Mouse (Mus musculus): Measurements from ENCODE around the gene Acp5.

GRCm38 (mm10) chr9:22138480-22138879 lies 3.0 kb upstream of the Acp5 start:
- TF ChIP-seq USF2 (IDR thresholded peaks at IDR 0.05; ENCODE audit: borderline replicate concordance in 1 of 2, insufficient read depth in 1 of 2, low read depth in 1 of 2, low read length in 2 of 2) (0 out of 4 replicates have a peak, but pooled peaks of 1 of the 2 experiments have one; percentile 32), CTCF (IDR thresholded peaks at IDR 0.05 in 2 of 3, conservative IDR thresholded peaks at IDR 0.05 in 1 of 3; ENCODE audit: control insufficient read depth in 1 of 3, insufficient read depth in 1 of 3, low read depth in 2 of 3, low read length in 3 of 3, poor library complexity in 1 of 3, severe bottlenecking in 1 of 3) (peak; percentile 89 to 100 (median 97)), EP300 (IDR thresholded peaks at IDR 0.05; ENCODE audit: low read depth in 1 of 2, low read length in 2 of 2) (peak in 1 of 2 experiments; percentile 11; a peak in 1 of 4 replicates), ZKSCAN1 (IDR thresholded peaks at IDR 0.05; ENCODE audit: low read depth, low read length) (no peak), TCF12 (IDR thresholded peaks at IDR 0.05; ENCODE audit: low read depth, low read length) (no peak), POLR2A (IDR thresholded peaks at IDR 0.05; ENCODE audit: control insufficient read depth in 1 of 2, insufficient read depth in 1 of 2, low read depth in 1 of 2, low read length in 2 of 2, poor library complexity in 1 of 2) (no peak), MAFK (IDR thresholded peaks at IDR 0.05; ENCODE audit: borderline replicate concordance, low read depth, low read length) (no peak), CHD2 (IDR thresholded peaks at IDR 0.05; ENCODE audit: low read length) (no peak; the same call in 1 of the 2 replicates), GATA1 (IDR thresholded peaks at IDR 0.05; ENCODE audit: low read depth, low read length) (no peak), SIN3A (IDR thresholded peaks at IDR 0.05; ENCODE audit: low read length) (no peak), BHLHE40 (IDR thresholded peaks at IDR 0.05; ENCODE audit: borderline replicate concordance, low read depth, low read length) (no peak), HCFC1 (IDR thresholded peaks at IDR 0.05; ENCODE audit: low read depth, low read length) (no peak), POLR2AphosphoS2 (IDR thresholded peaks at IDR 0.05; ENCODE audit: low read length) (no peak)

All from MEL (cell line).